Mouse (Mus musculus): ENCODE results near the gene Slc39a5. TPM values are rescaled to one million over a fixed set of nuclear protein-coding genes. Genes with fewer than 3 reads are reported as not detected.

Gene Slc39a5
- polyA plus RNA-seq, 1 experiment from 2014 or later, result 0.76 TPM

GRCm38 (mm10) chr10:128409692-128410559, 8.9 kb upstream of the Slc39a5 start:
- peak overlapping the region; percentile 72 for H3K9ac ChIP-seq (ENCODE audit: low read length)
- H3K4me3 ChIP-seq (ENCODE audit: low read depth, low read length), result peak overlapping the region; percentile 64
- peak overlapping the region; percentile 96 for H3K27ac ChIP-seq (replicated peaks)
- H3K36me3 ChIP-seq (ENCODE audit: control insufficient read depth, insufficient read depth, low read length), result no peaks in the 10 kb centered on the region; the same call in 1 of the 2 replicates
- no peaks in the 10 kb centered on the region for H3K9me3 ChIP-seq (ENCODE audit: control insufficient read depth, low read length)
- no peaks in the 10 kb centered on the region for H3K27me3 ChIP-seq (ENCODE audit: control insufficient read depth, insufficient read depth, low read length)
- TF ChIP-seq EP300 (optimal IDR thresholded peaks at IDR 0.05) (no peak), CTCF (IDR thresholded peaks at IDR 0.05; ENCODE audit: low read depth) (peak; percentile 81)
- WGBS, result 6% methylated on average over 36 of the region's 36 CpGs
- DNase-seq (ENCODE audit: low spot score) (peak; percentile 97), ATAC-seq (ENCODE audit: low FRiP score, low TSS enrichment) (peak; percentile 94)
- peak overlapping the region; percentile 87 for H3K4me2 ChIP-seq (replicated peaks; ENCODE audit: low read depth)
- H3K4me1 ChIP-seq (replicated peaks; ENCODE audit: control insufficient read depth, insufficient read depth), result no peaks in the 10 kb centered on the region; the same call in 1 of the 2 replicates

- Histone ChIP-seq H3K36me3 (ENCODE audit: control insufficient read depth, insufficient read depth, low read length) (no peaks in the 10 kb centered on the region; the same call in 1 of the 2 replicates), H3K4me3 (ENCODE audit: low read depth, low read length) (peak overlapping the region; percentile 64), H3K27ac (replicated peaks) (peak overlapping the region; percentile 53), H3K4me2 (replicated peaks; ENCODE audit: low read depth) (peak overlapping the region; percentile 81), H3K27me3 (ENCODE audit: control insufficient read depth, insufficient read depth, low read length) (no peaks in the 10 kb centered on the region), H3K4me1 (replicated peaks; ENCODE audit: control insufficient read depth, insufficient read depth) (no peaks in the 10 kb centered on the region; the same call in 1 of the 2 replicates), H3K9me3 (ENCODE audit: control insufficient read depth, low read length) (no peaks in the 10 kb centered on the region), H3K9ac (ENCODE audit: low read length) (peak overlapping the region; percentile 72)
- 18% methylated on average over 35 of the region's 35 CpGs for WGBS
- TF ChIP-seq CTCF (IDR thresholded peaks at IDR 0.05; ENCODE audit: low read depth), result no peak; the same call in 1 of the 2 replicates
- no peak for TF ChIP-seq EP300 (optimal IDR thresholded peaks at IDR 0.05)
- DNase-seq (ENCODE audit: low spot score) (peak; percentile 47), ATAC-seq (ENCODE audit: low FRiP score, low TSS enrichment) (no peak)
These were observed 7.8 kb upstream of the Slc39a5 start for GRCm38 (mm10) chr10:128408591-128409535.

GRCm38 (mm10) chr10:128403931-128404330, 2.9 kb upstream of the Slc39a5 start:
- ATAC-seq (ENCODE audit: low FRiP score, low TSS enrichment) (no peak), DNase-seq (ENCODE audit: low spot score) (no peak)
- 80% methylated on average over 7 of the region's 7 CpGs for WGBS
- Histone ChIP-seq H3K9me3 (ENCODE audit: control insufficient read depth, low read length) (no peaks in the 10 kb centered on the region), H3K36me3 (ENCODE audit: control insufficient read depth, insufficient read depth, low read length) (no peaks in the 10 kb centered on the region; the same call in 1 of the 2 replicates), H3K4me1 (replicated peaks; ENCODE audit: control insufficient read depth, insufficient read depth) (no peaks in the 10 kb centered on the region), H3K27ac (replicated peaks) (no peak overlapping the region), H3K4me3 (ENCODE audit: low read depth, low read length) (no peak overlapping the region), H3K27me3 (ENCODE audit: control insufficient read depth, insufficient read depth, low read length) (no peaks in the 10 kb centered on the region), H3K9ac (ENCODE audit: low read length) (no peak overlapping the region), H3K4me2 (replicated peaks; ENCODE audit: low read depth) (no peak overlapping the region)
- no peak for TF ChIP-seq CTCF (IDR thresholded peaks at IDR 0.05; ENCODE audit: low read depth)
- no peak for TF ChIP-seq EP300 (optimal IDR thresholded peaks at IDR 0.05)

GRCm38 (mm10) chr10:128401638-128402037, 609 bp upstream of the Slc39a5 start:
- Histone ChIP-seq H3K4me3 (ENCODE audit: low read depth, low read length) (no peak overlapping the region), H3K27me3 (ENCODE audit: control insufficient read depth, insufficient read depth, low read length) (no peaks in the 10 kb centered on the region), H3K36me3 (ENCODE audit: control insufficient read depth, insufficient read depth, low read length) (no peaks in the 10 kb centered on the region; the same call in 1 of the 2 replicates), H3K9me3 (ENCODE audit: control insufficient read depth, low read length) (no peaks in the 10 kb centered on the region), H3K4me2 (replicated peaks; ENCODE audit: low read depth) (no peak overlapping the region), H3K27ac (replicated peaks) (no peak overlapping the region), H3K4me1 (replicated peaks; ENCODE audit: control insufficient read depth, insufficient read depth) (no peaks in the 10 kb centered on the region), H3K9ac (ENCODE audit: low read length) (no peak overlapping the region)
- ATAC-seq (ENCODE audit: low FRiP score, low TSS enrichment) (no peak), DNase-seq (ENCODE audit: low spot score) (peak; percentile 10)
- WGBS, result 79% methylated on average over 9 of the region's 9 CpGs
- no peak for TF ChIP-seq EP300 (optimal IDR thresholded peaks at IDR 0.05)
- no peak for TF ChIP-seq CTCF (IDR thresholded peaks at IDR 0.05; ENCODE audit: low read depth)

- H3K27me3 ChIP-seq (ENCODE audit: control insufficient read depth, insufficient read depth, low read length), result no peaks in the 10 kb centered on the region
- no peaks in the 10 kb centered on the region for H3K9me3 ChIP-seq (ENCODE audit: control insufficient read depth, low read length)
- H3K4me1 ChIP-seq (replicated peaks; ENCODE audit: control insufficient read depth, insufficient read depth), result no peaks in the 10 kb centered on the region
- no peak overlapping the region for H3K4me3 ChIP-seq (ENCODE audit: low read depth, low read length)
- H3K36me3 ChIP-seq (ENCODE audit: control insufficient read depth, insufficient read depth, low read length), result no peaks in the 10 kb centered on the region
- DNase-seq (ENCODE audit: low spot score), result peak; percentile 59
- no peak overlapping the region for H3K4me2 ChIP-seq (replicated peaks; ENCODE audit: low read depth)
- 0 out of 2 replicates have a peak, but pooled peaks have one; percentile 33 for ATAC-seq (ENCODE audit: low FRiP score, low TSS enrichment)
- H3K9ac ChIP-seq (ENCODE audit: low read length), result no peak overlapping the region
- 33% methylated on average over 5 of the region's 5 CpGs for WGBS
- H3K27ac ChIP-seq (replicated peaks), result no peak overlapping the region
- TF ChIP-seq EP300 (optimal IDR thresholded peaks at IDR 0.05) (no peak), CTCF (IDR thresholded peaks at IDR 0.05; ENCODE audit: low read depth) (no peak)
These were observed 691 bp downstream of the Slc39a5 start for GRCm38 (mm10) chr10:128400338-128400737.
